Mouse (Mus musculus): ENCODE data around the gene Tmem80.

GRCm38 (mm10) chr7:141339215-141339920 lies 11.8 kb downstream of the Tmem80 start:
- no peak for TF ChIP-seq CTCF (IDR thresholded peaks at IDR 0.05; ENCODE audit: low read depth)
- no peak for TF ChIP-seq EP300 (IDR thresholded peaks at IDR 0.05; ENCODE audit: low read depth)

Measured in heart, postnatal 0 days (tissue).